Mouse (Mus musculus): ENCODE data around the gene Adcy1.

DNA sequence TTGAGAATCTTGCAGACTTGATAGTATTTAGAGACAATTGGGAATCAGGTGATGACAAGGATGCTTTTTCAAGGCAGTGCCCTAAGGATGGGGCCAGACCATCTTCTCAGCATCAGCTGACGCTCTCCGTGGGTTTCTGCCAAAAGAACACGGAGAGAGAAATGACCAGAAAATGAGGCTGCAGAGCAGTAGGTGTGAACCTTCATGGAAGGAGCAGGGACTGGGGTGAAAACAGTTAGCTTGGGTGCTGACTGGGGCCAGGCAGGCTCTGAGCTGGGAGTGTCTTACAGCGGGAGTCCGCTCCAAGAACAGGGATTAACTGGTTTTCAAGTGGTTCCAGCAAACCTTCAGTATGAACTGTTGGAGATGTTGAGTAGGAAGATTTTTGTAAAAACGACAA lies 1.3 kb upstream of the Adcy1 start:
- no peak for TF ChIP-seq CTCF (conservative IDR thresholded peaks at IDR 0.05; ENCODE audit: insufficient read depth, insufficient read length, low read depth, low read length)
- TF ChIP-seq POLR2A (IDR thresholded peaks at IDR 0.05; ENCODE audit: low read depth, low read length) = no peak
